Mouse (Mus musculus): ENCODE results near the gene Tmem177. TPM values are rescaled to one million over a fixed set of nuclear protein-coding genes. Genes with fewer than 3 reads are reported as not detected.

Tmem177 gene
- polyA plus RNA-seq (2014; fragmentation: Nextera tagmentation; extraction: Ambion mirVana), result 5.2 and 7.5 TPM in 2 replicates

GRCm38 (mm10) chr1:119912953-119913814 lies at the start of gene Tmem177:
TSS of gene Tmem177 (minus strand) at chr1:119913208.
- Histone ChIP-seq H3K4me1 (ENCODE audit: control insufficient read depth, insufficient read depth, low read length) (peaks cover 3% of the 10 kb centered on the region; the same call in 1 of the 2 replicates), H3K27me3 (ENCODE audit: control insufficient read depth, insufficient read depth, low read length) (no peaks in the 10 kb centered on the region), H3K36me3 (ENCODE audit: control insufficient read depth, insufficient read depth, low read length) (peaks cover 6% of the 10 kb centered on the region; the same call in 1 of the 2 replicates), H3K4me3 (replicated peaks; ENCODE audit: low read depth, low read length) (peak within 1 kb of the TSS; percentile 46), H3K9ac (replicated peaks; ENCODE audit: low read length) (peak within 1 kb of the TSS; percentile 57), H3K9me3 (ENCODE audit: control insufficient read depth, low read length) (no peaks in the 10 kb centered on the region), H3K4me2 (ENCODE audit: low read length) (peak within 1 kb of the TSS; percentile 59), H3K27ac (replicated peaks; ENCODE audit: low read depth, low read length) (peak within 1 kb of the TSS; percentile 55; the same call in 1 of the 2 replicates)
- DNase-seq (peak; percentile 95), ATAC-seq (ENCODE audit: low FRiP score, low TSS enrichment) (peak; percentile 93)
- 11% methylated on average over 42 of the region's 42 CpGs for WGBS

DNA sequence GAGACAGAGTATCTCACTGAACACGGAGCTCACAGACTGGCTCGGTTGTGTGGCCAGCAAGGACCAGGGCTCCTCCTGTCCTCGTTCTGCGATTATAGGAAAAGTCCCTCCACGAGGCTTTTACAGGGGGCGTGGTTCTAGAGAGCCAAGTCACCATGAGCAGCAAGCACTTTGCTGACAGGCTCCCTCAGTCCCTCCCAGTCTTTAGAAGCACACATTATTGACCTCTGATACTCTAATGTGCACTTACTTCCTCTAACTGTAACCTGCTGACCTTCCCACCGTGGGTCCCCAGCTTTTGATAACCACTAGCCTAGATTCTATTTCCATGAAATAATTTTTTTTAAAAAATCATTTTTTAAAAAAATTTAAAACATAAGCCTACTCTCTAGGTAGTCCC lies 46.9 kb upstream of the Tmem177 start:
- Histone ChIP-seq H3K27ac (replicated peaks; ENCODE audit: low read depth, low read length) (no peak overlapping the region), H3K27me3 (ENCODE audit: control insufficient read depth, insufficient read depth, low read length) (no peaks in the 10 kb centered on the region), H3K9ac (replicated peaks; ENCODE audit: low read length) (no peak overlapping the region), H3K9me3 (ENCODE audit: control insufficient read depth, low read length) (no peaks in the 10 kb centered on the region), H3K4me2 (ENCODE audit: low read length) (no peak overlapping the region), H3K4me1 (ENCODE audit: control insufficient read depth, insufficient read depth, low read length) (no peaks in the 10 kb centered on the region), H3K4me3 (replicated peaks; ENCODE audit: low read depth, low read length) (no peak overlapping the region), H3K36me3 (ENCODE audit: control insufficient read depth, insufficient read depth, low read length) (no peaks in the 10 kb centered on the region)
- DNase-seq, result no peak
- 74% methylated on average over 7 of the region's 7 CpGs for WGBS
- ATAC-seq (ENCODE audit: low FRiP score, low TSS enrichment), result no peak

DNA sequence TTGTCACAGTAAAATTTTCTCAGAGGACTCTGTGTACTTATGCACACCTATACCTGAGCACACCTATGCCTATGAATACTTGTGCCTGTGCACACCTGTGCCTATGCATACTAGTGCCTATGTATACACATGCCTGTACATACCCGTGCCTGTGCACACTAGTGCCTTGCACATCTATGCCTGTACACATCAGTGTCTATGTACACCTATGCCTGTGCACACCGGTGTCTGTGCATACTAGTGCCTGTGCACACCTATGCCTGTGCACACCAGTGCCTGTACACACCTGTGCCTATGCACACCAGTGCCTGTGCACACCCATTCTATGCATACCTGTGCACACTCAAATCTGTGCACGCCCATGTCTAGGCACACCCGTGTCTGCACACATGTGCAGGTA lies 46.5 kb upstream of the Tmem177 start:
- WGBS, result 95% methylated on average over 4 of the region's 4 CpGs
- no peak overlapping the region for H3K9ac ChIP-seq (replicated peaks; ENCODE audit: low read length)
- ATAC-seq (ENCODE audit: low FRiP score, low TSS enrichment), result 0 out of 2 replicates have a peak, but pooled peaks have one; percentile 31

DNA sequence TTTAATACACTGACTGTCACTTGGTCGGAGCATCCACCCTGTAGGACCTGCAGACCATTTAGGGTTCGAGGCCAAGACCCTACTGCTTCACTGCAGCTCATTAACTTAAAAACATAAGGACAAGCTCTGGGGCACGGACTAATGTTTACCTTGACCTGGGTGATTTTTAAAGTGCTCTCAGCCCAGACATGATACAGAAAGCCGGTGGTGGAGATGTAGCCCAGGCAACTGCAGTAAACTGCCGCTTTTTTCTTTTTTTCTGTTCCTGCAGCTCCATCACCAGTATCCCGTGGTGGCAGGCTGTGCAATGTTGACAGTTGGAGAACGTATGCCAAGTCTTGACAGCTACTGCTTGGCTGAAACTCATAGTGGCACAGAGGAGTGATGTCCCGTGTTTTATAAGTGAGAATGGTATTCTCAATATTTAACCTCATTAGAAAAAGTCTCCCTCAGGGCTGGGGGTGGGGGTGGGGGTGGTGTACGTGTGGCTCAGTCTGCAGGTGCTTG lies 44.8 kb upstream of the Tmem177 start:
- Histone ChIP-seq H3K36me3 (ENCODE audit: control insufficient read depth, insufficient read depth, low read length) (no peaks in the 10 kb centered on the region), H3K4me2 (ENCODE audit: low read length) (no peak overlapping the region), H3K9ac (replicated peaks; ENCODE audit: low read length) (no peak overlapping the region), H3K27me3 (ENCODE audit: control insufficient read depth, insufficient read depth, low read length) (no peaks in the 10 kb centered on the region), H3K27ac (replicated peaks; ENCODE audit: low read depth, low read length) (no peak overlapping the region), H3K9me3 (ENCODE audit: control insufficient read depth, low read length) (no peaks in the 10 kb centered on the region), H3K4me1 (ENCODE audit: control insufficient read depth, insufficient read depth, low read length) (no peaks in the 10 kb centered on the region), H3K4me3 (replicated peaks; ENCODE audit: low read depth, low read length) (no peak overlapping the region)
- 64% methylated on average over 9 of the region's 9 CpGs for WGBS
- DNase-seq (peak; percentile 20), ATAC-seq (ENCODE audit: low FRiP score, low TSS enrichment) (no peak)

More for the DNA sequence above, 46.5 kb upstream of the Tmem177 start:
- Histone ChIP-seq H3K4me3 (replicated peaks; ENCODE audit: low read depth, low read length) (no peak overlapping the region), H3K27ac (replicated peaks; ENCODE audit: low read depth, low read length) (no peak overlapping the region), H3K27me3 (ENCODE audit: control insufficient read depth, insufficient read depth, low read length) (no peaks in the 10 kb centered on the region), H3K9me3 (ENCODE audit: control insufficient read depth, low read length) (no peaks in the 10 kb centered on the region), H3K36me3 (ENCODE audit: control insufficient read depth, insufficient read depth, low read length) (no peaks in the 10 kb centered on the region), H3K4me1 (ENCODE audit: control insufficient read depth, insufficient read depth, low read length) (no peaks in the 10 kb centered on the region), H3K4me2 (ENCODE audit: low read length) (no peak overlapping the region)
- DNase-seq, result no peak

DNA sequence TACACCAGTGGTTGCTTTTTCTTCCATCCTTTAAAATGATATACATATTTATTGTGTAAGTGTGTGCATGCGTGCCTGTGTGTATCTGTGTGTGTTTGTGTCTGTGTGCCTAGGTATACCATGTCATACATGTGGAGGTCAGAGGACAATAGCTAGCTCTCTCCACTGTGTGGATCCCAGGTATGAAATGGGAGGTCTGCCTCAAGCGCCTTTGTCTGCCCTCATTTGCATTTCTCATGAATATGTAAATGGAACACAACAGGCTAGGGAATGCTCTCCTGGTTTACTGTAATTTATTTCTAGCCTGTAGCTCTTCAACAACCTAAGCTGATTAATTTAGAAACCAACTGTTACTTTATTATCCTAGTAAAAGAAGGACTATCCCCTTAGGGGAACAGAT lies 41.7 kb upstream of the Tmem177 start:
- 0 out of 2 replicates have a peak overlapping the region, but pooled peaks have one; percentile 45 for H3K27ac ChIP-seq (replicated peaks; ENCODE audit: low read depth, low read length)
- DNase-seq (peak; percentile 65), ATAC-seq (ENCODE audit: low FRiP score, low TSS enrichment) (peak; percentile 67; the same call in 1 of the 2 replicates)
- H3K4me3 ChIP-seq (replicated peaks; ENCODE audit: low read depth, low read length), result no peak overlapping the region
- no peak overlapping the region for H3K9ac ChIP-seq (replicated peaks; ENCODE audit: low read length)
- H3K27me3 ChIP-seq (ENCODE audit: control insufficient read depth, insufficient read depth, low read length), result no peaks in the 10 kb centered on the region
- H3K4me1 ChIP-seq (ENCODE audit: control insufficient read depth, insufficient read depth, low read length), result no peaks in the 10 kb centered on the region
- no peak overlapping the region for H3K4me2 ChIP-seq (ENCODE audit: low read length)
- no peaks in the 10 kb centered on the region for H3K36me3 ChIP-seq (ENCODE audit: control insufficient read depth, insufficient read depth, low read length)
- no peaks in the 10 kb centered on the region for H3K9me3 ChIP-seq (ENCODE audit: control insufficient read depth, low read length)
- WGBS, result 57% methylated on average over 2 of the region's 2 CpGs

DNA sequence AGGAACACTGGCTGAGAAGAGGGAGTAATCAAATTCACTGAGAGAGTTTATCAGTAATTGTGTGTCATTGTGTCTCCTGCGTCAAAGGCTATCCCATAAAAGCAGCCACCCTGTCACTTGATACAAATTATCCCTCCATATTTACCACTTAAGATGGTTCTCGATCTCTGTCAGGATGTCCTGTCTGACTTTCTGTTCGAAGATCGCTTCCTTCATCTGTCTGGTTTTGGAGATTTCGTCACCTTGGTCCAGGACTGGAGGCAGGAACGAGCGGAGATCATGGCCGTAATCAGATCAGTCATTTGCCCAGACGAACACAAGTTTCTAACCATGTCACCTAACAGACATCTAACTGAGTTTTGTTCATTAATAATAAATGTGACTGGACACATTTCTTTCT lies 40.4 kb upstream of the Tmem177 start:
- Histone ChIP-seq H3K9me3 (ENCODE audit: control insufficient read depth, low read length) (no peaks in the 10 kb centered on the region), H3K4me2 (ENCODE audit: low read length) (no peak overlapping the region), H3K27me3 (ENCODE audit: control insufficient read depth, insufficient read depth, low read length) (no peaks in the 10 kb centered on the region), H3K4me3 (replicated peaks; ENCODE audit: low read depth, low read length) (no peak overlapping the region), H3K9ac (replicated peaks; ENCODE audit: low read length) (no peak overlapping the region), H3K4me1 (ENCODE audit: control insufficient read depth, insufficient read depth, low read length) (no peaks in the 10 kb centered on the region), H3K27ac (replicated peaks; ENCODE audit: low read depth, low read length) (no peak overlapping the region), H3K36me3 (ENCODE audit: control insufficient read depth, insufficient read depth, low read length) (no peaks in the 10 kb centered on the region)
- no peak for DNase-seq
- no peak for ATAC-seq (ENCODE audit: low FRiP score, low TSS enrichment)
- 82% methylated on average over 9 of the region's 9 CpGs for WGBS

DNA sequence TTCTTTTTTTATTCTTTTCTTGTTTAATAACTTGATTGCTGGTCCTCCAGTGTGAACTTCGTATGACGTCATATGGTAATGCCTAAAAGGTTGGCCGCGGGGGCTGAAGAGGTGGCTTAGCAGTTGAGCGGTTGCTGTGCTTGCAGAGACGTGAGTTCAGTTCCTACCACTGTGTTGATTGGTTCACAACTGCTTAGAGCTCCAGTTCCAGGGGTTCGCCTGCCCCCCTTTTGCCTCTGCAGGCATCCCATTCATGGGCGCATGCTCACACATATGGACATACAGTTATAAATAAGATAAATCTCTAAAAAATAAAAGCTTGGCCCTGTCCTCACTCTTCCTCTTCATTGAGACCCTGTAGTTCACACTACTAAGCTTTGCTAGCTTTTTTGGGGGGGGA lies 37.1 kb upstream of the Tmem177 start:
- no peak overlapping the region for H3K27ac ChIP-seq (replicated peaks; ENCODE audit: low read depth, low read length)
- H3K4me2 ChIP-seq (ENCODE audit: low read length), result no peak overlapping the region
- no peak overlapping the region for H3K9ac ChIP-seq (replicated peaks; ENCODE audit: low read length)
- DNase-seq, result no peak
- no peak overlapping the region for H3K4me3 ChIP-seq (replicated peaks; ENCODE audit: low read depth, low read length)
- 94% methylated on average over 8 of the region's 8 CpGs for WGBS
- no peaks in the 10 kb centered on the region for H3K9me3 ChIP-seq (ENCODE audit: control insufficient read depth, low read length)
- H3K27me3 ChIP-seq (ENCODE audit: control insufficient read depth, insufficient read depth, low read length), result no peaks in the 10 kb centered on the region
- no peak for ATAC-seq (ENCODE audit: low FRiP score, low TSS enrichment)
- no peaks in the 10 kb centered on the region for H3K36me3 ChIP-seq (ENCODE audit: control insufficient read depth, insufficient read depth, low read length)
- H3K4me1 ChIP-seq (ENCODE audit: control insufficient read depth, insufficient read depth, low read length), result no peaks in the 10 kb centered on the region

- Histone ChIP-seq H3K4me2 (ENCODE audit: low read length) (no peak overlapping the region), H3K4me1 (ENCODE audit: control insufficient read depth, insufficient read depth, low read length) (no peaks in the 10 kb centered on the region), H3K4me3 (replicated peaks; ENCODE audit: low read depth, low read length) (no peak overlapping the region), H3K9me3 (ENCODE audit: control insufficient read depth, low read length) (no peaks in the 10 kb centered on the region), H3K9ac (replicated peaks; ENCODE audit: low read length) (no peak overlapping the region), H3K27ac (replicated peaks; ENCODE audit: low read depth, low read length) (no peak overlapping the region), H3K36me3 (ENCODE audit: control insufficient read depth, insufficient read depth, low read length) (no peaks in the 10 kb centered on the region), H3K27me3 (ENCODE audit: control insufficient read depth, insufficient read depth, low read length) (no peaks in the 10 kb centered on the region)
- DNase-seq, result no peak
- 30% methylated on average over 7 of the region's 7 CpGs for WGBS
- no peak for ATAC-seq (ENCODE audit: low FRiP score, low TSS enrichment)
These were observed 23.9 kb upstream of the Tmem177 start for GRCm38 (mm10) chr1:119936861-119937260.
